Mouse (Mus musculus) retina, postnatal 7 days (tissue): ENCODE data around the gene Sv2c.
"Not testable (repeated sequence)": the region's sequence is repeated elsewhere in the genome, so short reads cannot be mapped to it uniquely, and the experiment has no call there.

Experiments used
- DNase-seq: peaks from one replicate; pipeline ENCODE4 v3.0.0-alpha.2; 2012; ENCODE audit warnings: low read depth, low spot score

Sv2c gene

DNA sequence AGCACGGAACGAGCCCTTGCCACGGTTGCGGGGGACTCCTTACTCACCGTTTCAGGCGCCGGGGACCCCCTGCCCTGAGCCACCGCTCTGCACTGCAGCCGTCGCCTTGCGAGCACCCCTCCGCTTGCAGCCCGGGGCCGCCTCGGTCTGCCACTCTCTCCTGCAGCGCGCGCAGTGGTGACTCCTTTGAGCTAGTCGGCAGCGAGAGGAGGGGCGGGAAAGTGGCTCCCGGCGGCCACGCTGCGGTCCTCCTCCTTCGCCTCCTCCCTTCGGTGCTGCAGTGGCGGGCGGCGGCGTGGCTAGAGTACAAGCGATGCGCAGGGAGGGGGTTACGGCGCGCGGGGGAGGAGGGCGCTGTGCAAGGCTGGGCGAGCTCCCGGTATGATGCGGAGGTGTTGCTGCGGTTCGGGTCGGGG is at the start of gene Sv2c:
TSS of gene Sv2c (minus strand) at position 177 of the 416 bp plus-strand sequence.
- peak; percentile 38 for DNase-seq

DNA sequence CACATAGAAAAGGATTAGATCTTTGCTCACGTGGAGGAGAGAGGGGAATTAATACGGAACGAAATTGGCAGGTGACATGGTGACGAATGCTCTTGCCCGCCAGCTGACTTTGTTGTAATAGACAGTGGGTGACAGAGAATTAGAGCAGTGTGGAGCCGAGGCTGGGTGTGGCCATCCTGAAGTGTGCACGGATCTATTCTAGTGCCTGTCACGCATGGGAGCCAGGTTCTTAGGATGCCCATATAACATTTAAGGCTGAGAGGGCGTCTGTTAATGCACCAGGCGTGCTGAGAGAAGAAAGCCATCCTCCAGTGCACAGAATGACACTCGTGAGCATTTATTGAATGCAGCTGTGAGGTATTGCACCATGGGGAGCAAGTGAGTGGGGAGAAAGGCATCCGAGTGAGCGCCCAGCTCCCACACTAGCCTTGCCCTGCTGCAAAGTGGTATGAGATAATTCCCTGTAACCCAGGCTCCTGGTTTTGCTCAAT is 48.3 kb upstream of the Sv2c start:
- DNase-seq = no peak

DNA sequence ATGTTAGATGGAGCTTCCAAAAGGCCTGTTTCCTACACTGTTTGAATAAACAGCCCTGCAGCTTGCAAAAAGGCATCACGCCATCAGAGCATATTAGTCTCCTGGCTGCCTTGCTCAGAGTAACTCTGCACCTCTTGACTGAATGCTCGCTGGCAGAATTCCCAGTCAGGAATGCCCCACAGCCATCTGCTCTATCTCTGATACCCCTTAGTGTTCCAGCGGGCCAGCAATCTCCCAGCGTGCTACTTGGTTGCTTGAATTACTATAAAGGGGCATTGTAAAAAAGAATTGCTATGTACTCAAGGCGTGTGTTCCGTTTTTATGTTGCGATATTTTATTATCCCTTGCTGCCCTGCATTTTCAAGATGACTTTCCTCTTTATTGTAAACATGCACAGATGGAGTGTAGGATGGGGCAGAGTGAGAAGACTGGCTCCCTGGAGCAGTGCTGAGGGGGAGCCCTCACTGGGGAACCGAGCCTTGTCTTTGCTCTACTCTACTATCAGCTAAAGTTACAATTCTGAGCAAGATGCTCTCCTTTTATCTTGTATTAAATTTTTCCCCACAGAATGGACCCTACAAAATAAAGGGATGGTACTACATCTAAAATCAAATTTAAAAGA is 43.3 kb upstream of the Sv2c start:
- peak; percentile 42 for DNase-seq

DNA sequence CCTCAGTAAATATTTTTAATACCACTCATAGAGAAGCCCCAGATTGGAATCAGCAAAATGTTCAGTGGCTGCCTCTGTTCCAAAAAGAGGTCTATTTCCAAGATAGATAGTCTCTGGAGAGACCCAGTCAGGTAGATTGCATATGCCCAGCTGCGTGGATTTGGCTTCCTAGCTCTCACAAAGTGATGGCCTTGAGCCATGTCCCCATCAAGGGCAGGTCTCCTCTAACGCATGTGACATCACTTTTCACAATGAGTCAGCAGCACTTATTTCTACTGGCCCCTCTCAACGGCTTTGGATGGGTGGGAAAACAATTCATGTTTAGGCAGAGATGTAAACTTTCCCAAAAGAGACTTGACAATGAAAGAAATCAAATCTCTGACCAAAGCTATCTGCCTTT is 41.3 kb upstream of the Sv2c start:
- DNase-seq = no peak

DNA sequence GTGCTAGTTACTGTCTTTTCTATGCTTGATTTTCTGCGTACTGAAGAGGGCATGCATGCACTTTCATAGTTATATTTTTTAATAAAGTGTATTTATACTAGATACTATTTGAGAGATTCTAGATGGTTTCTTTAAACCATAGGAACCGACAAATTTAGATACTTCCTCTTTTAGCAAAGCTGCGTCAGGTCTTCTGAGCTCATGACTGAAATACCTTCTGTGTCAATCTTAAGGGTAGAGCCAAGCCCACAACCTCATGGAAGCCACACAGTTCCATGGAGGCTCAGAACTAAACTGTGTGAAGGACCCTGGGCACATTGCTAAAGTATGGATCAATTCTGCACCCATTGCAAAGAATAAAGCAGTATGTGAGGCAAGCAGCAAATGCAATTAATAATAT is 39.9 kb upstream of the Sv2c start:
- DNase-seq = no peak

DNA sequence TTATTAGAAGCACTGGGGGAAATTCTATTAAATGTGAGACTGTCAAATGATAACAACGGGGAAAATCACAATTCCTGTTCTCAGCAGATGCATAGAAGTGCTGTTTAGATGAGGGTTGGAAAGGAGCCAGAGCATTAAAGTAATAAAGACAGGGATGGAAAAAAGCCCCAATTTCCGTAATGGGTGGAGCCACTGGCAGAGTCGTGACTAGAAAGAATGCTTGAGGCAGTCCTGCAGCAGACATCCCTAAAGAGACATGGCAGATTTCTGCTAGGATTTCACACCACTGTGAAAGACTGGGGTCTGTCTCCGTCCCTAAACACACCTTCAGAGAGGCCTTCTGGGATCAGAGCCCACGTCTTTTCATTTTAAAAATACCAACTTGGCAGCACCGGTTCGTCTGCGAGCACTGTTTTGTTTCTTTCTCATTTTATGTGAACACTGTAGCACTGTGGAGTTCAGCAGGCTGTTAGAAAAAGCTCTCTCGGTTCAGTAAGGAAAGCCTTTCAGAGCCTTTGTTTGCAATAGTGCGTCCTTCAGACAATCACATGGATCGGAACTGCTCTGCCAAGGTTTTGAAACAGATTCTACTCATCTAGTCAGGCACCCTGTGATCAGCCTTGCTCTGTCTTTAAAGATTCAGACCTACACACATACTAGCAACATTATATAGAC is 36.8 kb upstream of the Sv2c start:
- DNase-seq = no peak

DNA sequence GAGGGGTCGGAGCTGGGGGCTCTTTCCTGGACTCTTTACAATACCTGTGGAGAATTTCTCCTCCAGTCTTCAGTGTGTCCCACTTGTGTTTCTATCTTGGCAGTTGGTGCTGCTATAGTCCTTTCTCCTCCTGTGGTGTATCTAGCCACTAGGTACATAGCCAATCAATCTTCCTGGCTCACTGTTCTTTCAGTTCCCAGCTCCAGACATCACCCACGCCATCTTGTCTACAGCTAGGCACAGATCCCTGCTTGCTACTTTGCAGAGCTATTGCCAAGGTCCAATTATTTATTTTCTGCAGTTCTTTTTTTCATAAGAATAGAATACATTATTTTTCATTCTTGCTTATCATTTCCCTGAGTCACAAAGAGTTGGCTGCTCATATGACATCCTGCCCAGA is 34.2 kb upstream of the Sv2c start:
- DNase-seq = no peak

DNA sequence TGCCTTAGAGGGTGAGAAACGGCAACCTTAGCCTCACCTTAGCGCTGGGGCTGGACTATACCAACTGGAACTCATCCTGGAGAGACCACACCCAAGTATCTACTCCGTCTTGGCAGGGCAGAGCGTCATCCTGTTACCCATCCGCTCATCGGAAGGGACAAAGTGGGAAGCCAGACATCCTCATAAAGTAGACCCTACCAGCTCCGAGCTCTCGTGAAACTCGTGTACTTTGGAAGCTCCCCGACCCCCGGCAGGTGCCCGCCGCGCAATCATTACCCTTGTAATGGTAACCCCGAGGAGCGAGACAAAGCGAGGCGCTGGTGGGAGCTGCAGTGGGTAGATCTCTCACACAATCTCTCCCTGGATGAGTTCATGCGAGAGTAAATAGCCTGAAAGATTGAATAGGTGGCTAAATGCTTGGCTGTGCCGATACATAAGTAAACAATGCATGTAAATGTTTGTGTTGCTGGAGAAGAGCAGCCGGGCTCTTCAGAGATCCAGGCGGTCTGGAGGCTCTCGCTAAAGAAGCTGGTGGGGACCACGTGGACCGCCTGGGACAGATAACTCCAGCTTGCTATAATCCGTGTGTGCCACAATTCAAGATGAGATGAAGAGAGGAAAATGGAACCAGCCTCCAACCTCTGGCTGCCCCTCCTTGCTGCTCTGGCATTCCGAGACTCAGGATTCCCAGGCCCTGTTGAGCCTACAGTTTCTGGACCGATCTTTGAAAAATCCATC is 1.2 kb upstream of the Sv2c start:
- DNase-seq = no peak

DNA sequence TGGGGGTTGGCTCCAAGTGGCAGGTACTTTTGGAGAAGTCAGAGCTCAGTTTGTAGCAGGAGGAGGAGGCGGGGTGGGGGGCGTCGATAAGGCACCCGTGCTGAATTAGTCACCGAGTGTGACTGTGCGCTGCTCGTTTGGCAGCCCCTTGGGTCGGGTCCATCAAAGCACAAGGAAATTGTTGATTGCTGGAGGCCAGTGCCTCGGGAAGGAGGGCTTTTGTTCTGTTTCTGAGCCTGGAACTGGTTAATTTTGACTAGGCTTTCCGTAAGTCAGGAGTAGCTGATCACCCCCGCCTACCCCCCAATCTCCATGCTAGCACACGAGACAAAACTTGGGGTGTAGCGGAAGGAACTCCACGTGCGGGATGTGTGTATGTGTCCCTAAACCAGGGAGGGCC is 456 bp upstream of the Sv2c start:
- no peak for DNase-seq

DNA sequence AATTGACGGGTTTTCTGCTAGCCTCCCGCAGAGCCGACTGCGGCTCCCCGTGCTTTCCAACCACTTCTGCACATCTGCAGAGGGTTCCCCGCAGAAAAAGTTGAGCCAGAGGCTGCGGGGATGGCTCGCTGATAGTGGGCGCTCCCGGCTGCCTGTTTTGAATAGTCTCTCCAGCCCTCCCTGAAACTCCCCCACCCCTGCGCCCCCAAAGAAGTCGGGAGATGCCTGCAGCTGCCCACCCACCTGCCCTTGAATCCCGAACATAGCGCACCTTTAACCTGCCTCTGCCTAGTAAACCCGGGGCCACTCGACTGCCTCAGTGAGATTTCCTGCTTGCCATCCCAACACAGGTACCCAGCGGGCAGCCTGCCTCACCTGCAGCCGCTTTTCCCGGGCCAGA is 466 bp downstream of the Sv2c start:
- DNase-seq = no peak

DNA sequence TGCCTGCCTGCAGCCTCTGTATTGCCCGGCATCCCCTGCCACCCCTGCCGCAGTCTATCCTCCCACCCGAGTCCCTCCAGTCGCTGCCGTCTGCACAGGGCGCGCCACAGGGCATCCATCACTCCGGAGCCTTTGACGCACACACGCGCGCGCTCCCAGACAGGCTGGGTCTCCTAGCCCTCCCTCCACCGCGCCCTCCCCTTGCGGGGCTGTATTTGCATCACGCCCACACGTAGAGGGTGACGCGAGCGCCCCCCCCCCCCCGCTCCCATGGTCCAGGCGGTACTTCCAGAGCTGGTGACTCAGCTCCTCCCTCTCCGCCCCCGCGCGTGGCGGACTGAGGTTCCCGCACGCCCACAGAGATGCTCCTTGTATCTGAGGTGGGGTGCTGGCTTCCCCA is 1.3 kb downstream of the Sv2c start:
- DNase-seq = peak; percentile 28

DNA sequence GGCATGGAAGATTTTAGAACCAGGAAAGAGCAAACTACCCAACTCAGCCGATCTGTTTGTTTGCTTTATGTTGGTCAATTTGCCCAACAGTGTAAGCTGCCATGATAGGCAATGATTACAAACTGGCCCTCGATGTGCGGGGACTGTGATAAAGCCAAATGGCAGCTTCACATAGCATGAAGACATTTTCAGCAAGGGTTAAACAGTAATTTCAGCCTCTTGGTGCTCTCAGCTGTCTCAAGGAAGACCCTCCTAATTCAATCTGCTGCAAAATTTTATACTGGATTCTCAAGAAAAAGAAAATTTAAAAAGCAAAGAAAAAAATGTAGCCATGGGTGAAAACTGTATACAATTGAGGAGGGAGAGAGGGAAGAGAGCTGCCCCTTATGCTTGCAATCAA is 3.3 kb downstream of the Sv2c start:
- no peak for DNase-seq

DNA sequence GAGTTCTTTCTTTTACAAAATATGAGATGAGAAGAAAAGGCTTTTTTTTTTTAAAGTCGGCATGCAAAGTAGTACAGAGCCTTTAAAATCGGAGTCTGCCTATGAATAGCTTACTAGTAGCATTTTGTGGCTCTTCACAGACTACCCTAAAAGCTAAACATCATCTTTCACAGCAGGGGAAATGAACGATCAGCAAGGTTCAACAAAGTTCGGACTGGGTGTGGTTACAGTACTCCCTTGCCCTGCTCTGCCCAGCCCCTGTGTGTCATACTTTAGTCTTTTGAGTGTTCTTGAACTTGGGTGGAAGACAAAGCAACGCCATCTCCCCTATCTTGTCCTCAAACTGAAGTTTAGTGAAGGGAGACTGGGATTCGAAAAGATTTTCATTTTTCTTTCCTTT is 5.7 kb downstream of the Sv2c start:
- DNase-seq = no peak

DNA sequence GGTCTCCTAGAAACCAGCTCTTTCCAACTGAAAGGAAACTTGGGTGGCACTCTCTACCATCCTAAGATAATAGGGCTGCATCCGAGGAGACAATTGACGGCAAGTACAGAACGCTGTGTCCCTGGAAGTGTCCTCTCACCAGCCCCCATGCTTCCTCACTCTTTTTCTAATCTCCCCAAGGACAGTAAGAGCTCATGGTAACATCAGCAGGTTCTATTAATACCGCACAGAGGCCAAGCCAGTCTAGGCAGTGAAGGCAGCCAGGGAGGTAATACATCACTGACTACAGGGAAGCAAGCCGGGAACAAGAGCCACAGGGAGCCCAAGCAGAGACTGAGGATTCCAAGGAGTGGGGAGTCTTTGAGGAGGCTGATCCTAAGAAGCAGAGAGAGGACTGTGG is 7.4 kb downstream of the Sv2c start:
- no peak for DNase-seq

DNA sequence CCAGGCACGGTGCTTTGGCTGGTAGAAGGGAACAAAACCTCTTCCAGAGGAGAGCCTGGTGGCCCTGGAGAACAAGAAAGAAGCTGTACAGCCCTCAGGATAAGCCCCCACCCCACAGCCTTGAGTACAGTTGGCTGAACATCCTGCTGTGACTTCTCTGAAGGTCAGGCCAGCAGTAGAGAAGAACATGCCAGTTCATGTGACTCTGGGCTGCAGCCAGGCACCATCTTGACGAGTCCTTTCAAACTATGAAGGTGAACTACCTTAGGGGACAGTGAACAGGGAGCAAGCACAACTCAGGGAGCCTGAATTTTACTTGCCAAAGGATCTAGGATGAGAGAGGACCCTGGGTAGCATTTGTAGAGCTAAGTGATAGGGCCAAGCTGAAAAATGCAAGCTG is 19.7 kb downstream of the Sv2c start:
- no peak for DNase-seq

DNA sequence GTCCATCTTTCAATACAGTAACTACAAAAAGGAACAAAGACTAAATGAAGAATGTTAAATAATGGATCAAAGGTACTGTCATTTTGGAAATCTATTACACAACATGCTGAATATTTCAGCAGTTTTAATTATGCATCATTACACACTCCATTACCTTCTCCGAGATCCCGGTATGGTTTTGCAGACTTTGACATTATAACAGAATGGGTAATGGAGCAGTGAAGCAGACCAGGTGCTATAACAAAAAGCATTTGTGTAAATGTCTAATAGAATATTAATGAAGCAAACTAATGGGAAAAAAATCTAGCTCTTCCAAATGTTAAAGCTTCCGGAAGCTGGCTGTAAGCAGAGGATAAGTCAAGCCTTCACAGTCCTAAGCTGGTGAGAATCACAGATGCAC is 21.6 kb downstream of the Sv2c start:
- no peak for DNase-seq

DNA sequence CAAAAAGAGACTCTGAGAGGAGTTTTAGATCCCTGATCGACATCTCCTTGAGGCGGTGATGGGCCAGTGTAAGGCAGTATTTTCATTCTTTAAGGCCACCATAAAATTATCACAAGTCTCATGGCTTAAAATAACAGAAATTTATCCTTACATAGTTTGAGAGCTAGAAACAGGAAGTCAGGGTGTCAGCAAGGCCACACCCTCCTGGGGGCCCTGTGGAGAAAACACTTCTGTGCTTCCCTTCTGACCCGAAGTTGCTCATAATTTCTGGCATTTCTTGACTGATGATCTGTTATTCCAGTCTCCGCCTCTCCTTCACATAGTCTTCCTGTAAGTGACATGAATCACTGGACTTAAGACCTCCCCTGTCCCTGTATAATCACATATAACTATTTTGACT is 26.0 kb downstream of the Sv2c start:
- no peak for DNase-seq

DNA sequence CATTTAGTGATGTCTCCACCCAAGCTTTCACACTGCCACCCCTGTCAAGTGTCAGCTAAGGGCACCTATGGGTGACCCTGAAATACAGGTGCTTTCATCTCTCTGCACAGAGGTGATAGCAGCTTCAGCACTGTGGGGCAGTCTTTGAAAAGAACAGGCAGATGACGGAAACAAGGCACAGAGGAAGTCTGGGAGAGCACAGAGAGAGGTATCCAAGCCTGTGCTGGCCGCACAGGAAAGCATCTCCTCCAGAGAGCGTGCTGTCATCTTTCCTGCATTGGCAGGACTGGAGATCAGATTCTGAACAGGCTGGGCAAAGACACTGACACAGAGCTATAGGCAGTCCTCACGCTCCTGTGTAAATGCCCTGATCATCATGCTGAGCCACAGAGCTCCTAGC is 41.4 kb downstream of the Sv2c start:
- DNase-seq = no peak

DNA sequence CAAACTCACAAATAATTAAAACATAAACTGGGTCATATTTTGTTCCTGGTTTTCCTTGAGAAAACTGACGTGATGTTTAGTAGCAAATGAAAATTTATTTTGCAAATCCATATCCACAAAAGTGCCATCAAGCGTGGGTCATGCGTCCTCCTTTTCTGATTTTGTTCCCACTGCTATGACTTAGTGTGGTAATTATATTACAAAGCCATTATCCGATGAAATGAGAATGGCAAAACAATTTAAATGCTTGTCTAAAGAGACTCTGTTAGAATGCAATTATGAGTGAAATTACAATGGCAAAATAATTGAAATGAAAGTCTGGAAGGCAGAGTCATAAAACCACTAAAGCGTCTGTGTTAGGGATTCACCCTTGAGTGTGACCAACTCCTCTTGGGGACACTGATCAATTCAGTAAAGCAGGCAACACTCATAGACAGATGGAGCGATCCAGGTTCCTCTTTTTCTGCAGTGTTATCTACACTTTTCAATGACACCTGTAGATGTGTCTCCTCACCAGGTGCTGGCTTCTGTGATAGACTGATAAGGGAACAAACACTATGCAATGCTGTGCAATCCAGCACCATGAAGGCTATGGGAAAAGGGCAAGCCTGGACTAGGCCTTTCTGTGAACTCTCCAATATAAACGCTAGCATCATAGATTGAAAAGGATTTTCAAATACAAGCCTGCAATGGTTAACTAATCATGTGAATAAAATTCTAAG is 46.6 kb downstream of the Sv2c start:
- no peak for DNase-seq

DNA sequence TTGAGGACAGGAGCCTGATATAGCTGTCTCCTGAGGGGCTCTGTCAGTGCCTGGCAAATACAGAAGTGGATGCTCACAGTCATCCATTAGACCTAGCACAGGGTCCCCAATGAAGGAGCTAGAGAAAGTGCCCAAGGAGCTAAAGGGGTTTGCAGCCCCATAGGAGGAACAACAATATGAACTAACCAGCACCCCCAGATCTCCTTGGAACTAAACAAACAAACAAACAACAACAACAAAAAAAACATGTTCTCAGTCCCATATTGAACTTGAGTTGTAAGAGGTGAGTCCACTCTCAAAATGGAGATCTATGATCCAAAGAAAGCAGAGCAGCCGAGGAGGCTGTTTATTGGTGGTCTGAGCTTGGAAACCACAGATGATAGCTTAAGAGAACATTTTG is 50.6 kb downstream of the Sv2c start, which contains the start of gene Gm17190:
TSS of gene Gm17190 (plus strand) at position 301 of the 400 bp plus-strand sequence.
- DNase-seq = not testable (repeated sequence)

DNA sequence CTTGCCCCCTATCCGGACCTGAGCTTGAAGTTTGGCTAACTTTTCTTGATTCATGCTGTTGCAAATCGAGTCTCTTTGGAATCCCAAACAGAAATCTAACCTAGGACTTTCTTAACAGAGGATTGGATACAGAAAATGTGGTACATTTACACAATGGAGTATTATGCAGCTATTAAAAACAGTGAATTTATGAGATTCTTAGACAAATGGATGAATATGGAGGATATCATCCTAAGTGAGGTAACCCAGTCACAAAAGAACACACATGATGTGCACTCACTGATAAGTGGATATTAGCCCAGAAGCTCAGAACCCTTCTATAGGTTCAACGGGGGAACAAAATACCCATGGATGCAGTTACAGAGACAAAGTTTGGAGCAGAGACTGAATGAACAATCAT is 51.1 kb downstream of the Sv2c start, which contains the start of gene Gm20075:
TSS of gene Gm20075 (minus strand) at position 101 of the 400 bp plus-strand sequence.
- DNase-seq = not testable (repeated sequence)

DNA sequence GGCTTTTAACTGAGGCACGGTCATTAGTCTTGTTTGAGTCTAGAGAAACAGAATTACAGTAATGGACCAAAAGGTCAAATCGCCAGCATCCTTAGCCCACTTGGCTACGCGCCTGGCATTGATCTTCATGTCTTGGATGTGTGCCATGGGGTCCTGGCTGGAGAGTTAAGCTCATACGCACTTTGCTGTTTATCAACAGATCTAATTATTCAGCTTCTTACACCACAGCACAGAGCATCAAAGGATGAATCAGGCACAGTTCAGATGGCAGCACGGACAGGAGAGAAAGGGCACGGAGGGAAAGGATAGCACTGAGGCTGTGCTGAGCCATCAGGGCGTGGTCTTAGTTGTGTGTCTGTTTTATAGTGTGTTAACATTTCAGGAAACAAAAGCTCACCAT is 58.8 kb downstream of the Sv2c start:
- DNase-seq = no peak
